In genomic region chr9:21505767-21506166, GRCm38 (mm10) we compare ENCODE assay signal across 24 mouse cellular contexts.
"Had no signal": no experiment of that assay in that cellular context is flagged by ENCODE, and none has a peak within 500 bp of the region (broad histone marks: within the 10 kb centered on the region; RNA-seq: fewer than 3 reads in every experiment).

No protein-coding gene starts in this region.

- DNase-seq: forebrain, postnatal 0 days; gastrocnemius, postnatal 14 days; gastrocnemius, postnatal 36 days; heart, adult 11 months; heart, adult 2 months; heart, postnatal 14 days; heart, postnatal 36 days; kidney, adult 11 months; kidney, adult 2 months; kidney, adult 9 months; kidney, postnatal 10 days; kidney, postnatal 25 days; kidney, postnatal 4 days; liver had no signal

- H3K9ac ChIP-seq: forebrain, postnatal 0 days; heart, embryonic 13.5 days; heart, embryonic 15.5 days; hindbrain, embryonic 13.5 days; hindbrain, embryonic 15.5 days; limb, embryonic 12.5 days had no signal

- H3K27ac ChIP-seq: heart, adult 2 months; heart, embryonic 13.5 days; heart, embryonic 15.5 days; hindbrain, embryonic 13.5 days; hindbrain, embryonic 15.5 days; hindbrain, postnatal 0 days; layer of hippocampus, adult 2 months; left cerebral cortex, adult 2 months; limb, embryonic 10.5 days; limb, embryonic 12.5 days had no signal

- H3K27me3 ChIP-seq: heart, embryonic 13.5 days; heart, embryonic 15.5 days; hindbrain, embryonic 13.5 days; hindbrain, embryonic 15.5 days; limb, embryonic 12.5 days had no signal

- H3K4me2 ChIP-seq: heart, embryonic 11.5 days; heart, embryonic 13.5 days; heart, embryonic 15.5 days; hindbrain, embryonic 13.5 days; hindbrain, embryonic 15.5 days; limb, embryonic 12.5 days had no signal

- H3K9me3 ChIP-seq: heart, embryonic 13.5 days; heart, embryonic 15.5 days; hindbrain, embryonic 13.5 days; hindbrain, embryonic 15.5 days; limb, embryonic 10.5 days; limb, embryonic 12.5 days had no signal

- ATAC-seq: forebrain, postnatal 0 days; hindbrain, postnatal 0 days had no signal

- H3K4me3 ChIP-seq: heart, adult 2 months; heart, embryonic 13.5 days; heart, embryonic 15.5 days; hindbrain, embryonic 13.5 days; hindbrain, embryonic 15.5 days; layer of hippocampus, adult 2 months; left cerebral cortex, adult 2 months; limb, embryonic 10.5 days; limb, embryonic 12.5 days had no signal
